Mouse (Mus musculus): ENCODE data around the gene Ica1l.

GRCm38 (mm10) chr1:60074935-60075334 is 32.0 kb upstream of the Ica1l start:
- TF ChIP-seq CTCF (IDR thresholded peaks at IDR 0.05; ENCODE audit: low read depth, low read length) = no peak
- TF ChIP-seq POLR2A (IDR thresholded peaks at IDR 0.05; ENCODE audit: extremely low read depth, insufficient read depth, low read length) = no peak

Data from liver, adult 2 months (tissue).